Mouse (Mus musculus) neural tube, embryonic 13.5 days (tissue): ENCODE measurements around the gene Dennd4b. TPM values are rescaled to one million over a fixed set of nuclear protein-coding genes. Genes with fewer than 3 reads are reported as not detected.

Source experiments
- ATAC-seq: fragments of 200-750 bp; cut with Nextera tagmentation; 2 replicates; pipeline ENCODE4 v1.8.0; 2017; ENCODE audit warnings: low read depth, mild to moderate bottlenecking, moderate TSS enrichment, moderate library complexity
- H3K27ac ChIP-seq: fragments of 300-500 bp; sonication (generic); replicated peaks from 2 replicates; pipeline ENCODE4 v1.5.1; 2015; ENCODE audit warnings: moderate library complexity, mild to moderate bottlenecking, inconsistent platforms
- H3K27me3 ChIP-seq: fragments of 300-500 bp; sonication (generic); 2 replicates; pipeline ENCODE4 v1.6.1; 2015; ENCODE audit warnings: mild to moderate bottlenecking, inconsistent platforms
- H3K36me3 ChIP-seq: fragments of 300-500 bp; sonication (generic); 2 replicates; pipeline ENCODE4 v1.6.1; 2015; ENCODE audit warnings: mild to moderate bottlenecking, inconsistent platforms
- H3K4me1 ChIP-seq: fragments of 300-500 bp; sonication (generic); replicated peaks from 2 replicates; pipeline ENCODE4 v1.6.1; 2015; ENCODE audit warnings: inconsistent platforms
- H3K4me2 ChIP-seq: fragments of 300-500 bp; sonication (generic); 2 replicates; pipeline ENCODE4 v1.6.1; 2015; ENCODE audit warnings: inconsistent platforms, mild to moderate bottlenecking, moderate library complexity
- H3K4me3 ChIP-seq: fragments of 300-500 bp; sonication (generic); 2 replicates; pipeline ENCODE4 v1.5.1; 2015; ENCODE audit warnings: mild to moderate bottlenecking, inconsistent platforms
- H3K9ac ChIP-seq: fragments of 300-500 bp; sonication (generic); 2 replicates; pipeline ENCODE4 v1.6.1; 2015; ENCODE audit warnings: moderate library complexity, mild to moderate bottlenecking, inconsistent platforms
- H3K9me3 ChIP-seq: fragments of 300-500 bp; sonication (generic); 2 replicates; pipeline ENCODE4 v1.6.1; 2016; ENCODE audit warnings: inconsistent platforms
- WGBS: fragments of 180-500 bp; shearing (Covaris S2); methylation state at CpG from one replicate; pipeline ENCODE4 v1.1.7; 2015; 5-methylcytosine and 5-hydroxymethylcytosine counted together
- polyA plus RNA-seq: library from polyadenylated mRNA; unstranded; fragments of >200 nt; fragmentation: Nextera tagmentation; extraction: Ambion mirVana; gene quantifications from 2 replicates; pipeline ENCODE4 v1.2.1, GENCODE M21; 2015

Dennd4b gene
- polyA plus RNA-seq, 1 experiment from 2014 or later, result 5.9 TPM

DNA sequence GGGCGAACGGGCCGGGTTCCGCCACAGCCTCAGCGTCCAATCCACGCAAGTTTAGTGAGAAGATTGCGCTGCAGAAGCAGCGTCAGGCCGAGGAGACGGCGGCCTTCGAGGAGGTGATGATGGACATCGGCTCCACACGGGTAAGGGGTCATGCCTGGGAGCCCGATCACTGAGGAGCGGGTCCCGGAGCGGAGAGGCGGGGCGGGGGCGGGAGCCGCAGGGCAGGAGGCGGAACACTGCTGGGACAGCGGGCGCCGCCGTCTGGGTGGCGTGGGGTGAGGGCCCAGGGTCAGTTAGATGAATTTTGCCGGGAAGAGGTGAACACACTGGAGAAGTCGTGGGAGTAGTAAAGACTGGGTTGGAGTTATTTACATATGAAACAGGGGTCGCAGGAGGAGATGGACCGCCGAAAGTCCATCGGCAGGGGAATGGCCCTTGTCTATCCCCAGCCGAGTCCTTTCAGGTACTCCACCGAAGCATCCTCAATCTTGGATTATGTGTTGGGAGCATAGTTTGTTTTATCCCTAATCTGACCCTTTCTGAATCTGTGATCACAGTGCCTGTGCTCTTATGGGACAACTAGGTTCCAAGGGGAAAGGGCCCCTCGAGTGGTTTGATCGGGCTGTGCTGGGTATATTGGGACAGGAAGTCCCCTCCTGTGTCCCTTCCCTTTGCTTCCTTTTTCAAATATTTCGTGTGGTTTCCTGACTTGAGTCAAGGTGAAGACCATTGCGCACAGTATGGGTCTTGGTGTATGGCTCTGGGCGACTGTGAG lies 10.4 kb upstream of the Dennd4b start:
- Histone ChIP-seq H3K27me3 (no peaks in the 10 kb centered on the region), H3K36me3 (peaks cover 39% of the 10 kb centered on the region), H3K9ac (peak overlapping the region; percentile 94), H3K4me3 (peak overlapping the region; percentile 91), H3K27ac (peak overlapping the region; percentile 88), H3K4me2 (peak overlapping the region; percentile 91), H3K4me1 (peaks cover 29% of the 10 kb centered on the region), H3K9me3 (no peaks in the 10 kb centered on the region)
- WGBS, result under 1% methylated on average over 41 of the region's 41 CpGs
- ATAC-seq, result peak; percentile 56

DNA sequence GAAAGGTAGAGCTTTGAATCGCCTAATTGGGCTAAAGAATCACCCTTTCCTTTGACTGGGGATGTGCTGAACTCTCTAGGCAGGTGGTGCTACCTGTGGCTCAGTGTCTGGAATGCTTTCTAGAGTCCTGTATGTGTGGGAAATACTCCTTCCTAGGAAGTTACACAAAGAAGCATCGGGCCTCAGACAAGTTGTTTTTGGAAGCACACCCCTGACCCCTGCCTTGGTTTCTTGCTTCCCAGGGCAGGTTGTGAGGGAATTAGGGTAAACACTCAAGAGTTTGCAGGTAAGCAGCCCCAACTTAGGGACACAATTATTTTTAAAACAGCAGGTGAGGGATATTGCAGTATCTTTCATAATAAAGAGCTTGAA lies 9.8 kb upstream of the Dennd4b start:
- Histone ChIP-seq H3K9me3 (no peaks in the 10 kb centered on the region), H3K4me2 (peak overlapping the region; percentile 91), H3K9ac (peak overlapping the region; percentile 94), H3K4me3 (peak overlapping the region; percentile 91), H3K4me1 (peaks cover 28% of the 10 kb centered on the region), H3K36me3 (peaks cover 45% of the 10 kb centered on the region), H3K27ac (peak overlapping the region; percentile 88; the same call in 1 of the 2 replicates), H3K27me3 (no peaks in the 10 kb centered on the region)
- no peak for ATAC-seq
- 26% methylated on average over 2 of the region's 2 CpGs for WGBS

- Histone ChIP-seq H3K4me1 (peaks cover 28% of the 10 kb centered on the region), H3K27me3 (no peaks in the 10 kb centered on the region), H3K4me3 (no peak overlapping the region), H3K36me3 (peaks cover 49% of the 10 kb centered on the region), H3K27ac (no peak overlapping the region), H3K4me2 (peak overlapping the region; percentile 91), H3K9me3 (no peaks in the 10 kb centered on the region), H3K9ac (peak overlapping the region; percentile 94)
- 93% methylated on average over 14 of the region's 14 CpGs for WGBS
- no peak for ATAC-seq
Measured at GRCm38 (mm10) chr3:90255784-90256353, 9.1 kb upstream of the Dennd4b start.

DNA sequence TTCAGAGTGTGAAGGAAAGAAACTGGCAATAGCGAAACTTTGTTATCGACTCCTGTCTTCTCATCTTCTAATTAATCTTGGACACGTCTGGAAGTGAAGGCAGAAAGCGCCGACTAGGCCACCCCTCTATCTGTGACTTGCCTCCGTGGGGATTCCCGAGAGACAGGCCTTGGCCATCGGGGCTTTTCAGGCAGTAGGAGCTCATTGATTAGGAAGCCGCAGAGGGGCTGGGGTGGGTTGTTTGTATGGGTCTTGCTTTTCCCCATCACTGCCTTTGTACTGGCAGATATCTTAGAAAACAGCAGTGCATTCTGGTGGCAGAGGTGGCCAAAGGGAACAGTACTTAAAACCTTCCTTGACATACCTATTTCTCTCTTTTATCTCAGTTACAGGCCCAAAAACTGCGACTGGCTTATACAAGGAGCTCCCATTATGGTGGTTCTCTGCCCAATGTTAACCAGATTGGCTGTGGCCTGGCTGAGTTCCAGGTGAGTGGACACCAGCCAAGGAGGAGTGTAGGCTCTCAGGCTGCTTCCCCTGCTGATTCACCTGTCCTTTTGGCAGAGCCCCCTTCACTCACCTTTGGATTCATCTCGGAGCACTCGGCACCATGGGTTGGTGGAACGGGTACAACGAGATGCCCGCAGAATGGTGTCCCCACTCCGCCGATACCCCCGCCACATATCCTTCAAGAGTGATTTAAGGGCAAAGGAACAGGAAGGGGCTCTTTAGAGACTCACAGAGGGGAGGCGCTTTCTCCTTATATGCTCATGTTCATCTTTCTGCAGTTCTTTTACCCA lies 8.1 kb upstream of the Dennd4b start:
- H3K4me3 ChIP-seq, result no peak overlapping the region
- no peak overlapping the region for H3K9ac ChIP-seq
- no peak for ATAC-seq
- H3K9me3 ChIP-seq, result no peaks in the 10 kb centered on the region
- 91% methylated on average over 19 of the region's 19 CpGs for WGBS
- H3K4me1 ChIP-seq, result peaks cover 28% of the 10 kb centered on the region
- H3K4me2 ChIP-seq, result no peak overlapping the region
- peaks cover 50% of the 10 kb centered on the region for H3K36me3 ChIP-seq
- H3K27ac ChIP-seq, result no peak overlapping the region
- H3K27me3 ChIP-seq, result no peaks in the 10 kb centered on the region

DNA sequence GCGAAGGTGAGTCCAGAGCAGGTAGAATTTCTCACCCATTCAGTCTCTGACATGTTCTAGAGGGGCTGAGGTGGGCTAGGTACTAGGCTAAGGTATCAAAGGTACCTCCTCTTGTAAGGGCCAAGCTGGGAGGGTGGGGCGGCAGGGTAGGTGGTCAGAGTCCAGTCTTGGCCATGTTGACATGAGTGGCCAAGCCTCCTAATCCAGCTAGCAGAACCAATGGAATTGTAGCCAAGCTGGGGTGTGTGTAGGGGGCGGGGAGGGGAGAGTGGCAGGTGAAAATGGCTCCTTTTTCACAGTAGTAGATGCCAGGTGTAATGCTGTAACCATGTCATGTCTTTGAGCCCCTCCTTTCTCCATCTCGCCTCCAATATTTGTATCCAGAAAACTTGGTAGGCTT lies 6.5 kb upstream of the Dennd4b start:
- Histone ChIP-seq H3K4me1 (peaks cover 23% of the 10 kb centered on the region), H3K27me3 (no peaks in the 10 kb centered on the region), H3K9me3 (no peaks in the 10 kb centered on the region), H3K4me3 (no peak overlapping the region), H3K27ac (no peak overlapping the region), H3K9ac (no peak overlapping the region), H3K4me2 (no peak overlapping the region), H3K36me3 (peaks cover 66% of the 10 kb centered on the region)
- no peak for ATAC-seq
- 90% methylated on average over 4 of the region's 4 CpGs for WGBS

GRCm38 (mm10) chr3:90263121-90263771 lies 1.7 kb upstream of the Dennd4b start:
- Histone ChIP-seq H3K9ac (no peak overlapping the region), H3K36me3 (peaks cover 60% of the 10 kb centered on the region), H3K27ac (no peak overlapping the region), H3K9me3 (no peaks in the 10 kb centered on the region), H3K27me3 (no peaks in the 10 kb centered on the region), H3K4me3 (no peak overlapping the region), H3K4me2 (no peak overlapping the region), H3K4me1 (peaks cover 11% of the 10 kb centered on the region)
- 90% methylated on average over 5 of the region's 5 CpGs for WGBS
- ATAC-seq, result no peak

- H3K27ac ChIP-seq, result peak overlapping the region; percentile 96
- ATAC-seq, result no peak
Measured at GRCm38 (mm10) chr3:90264687-90265033, 325 bp upstream of the Dennd4b start.

GRCm38 (mm10) chr3:90265932-90266741 lies 1.2 kb downstream of the Dennd4b start:
- H3K9ac ChIP-seq, result peak overlapping the region; percentile 93
- 29% methylated on average over 16 of the region's 16 CpGs for WGBS
- H3K9me3 ChIP-seq, result no peaks in the 10 kb centered on the region
- peak overlapping the region; percentile 96 for H3K27ac ChIP-seq
- H3K4me2 ChIP-seq, result peak overlapping the region; percentile 73
- peaks cover 50% of the 10 kb centered on the region for H3K36me3 ChIP-seq
- peak; percentile 51 for ATAC-seq
- H3K4me1 ChIP-seq, result peaks cover 11% of the 10 kb centered on the region
- peak overlapping the region; percentile 82 for H3K4me3 ChIP-seq
- no peaks in the 10 kb centered on the region for H3K27me3 ChIP-seq

More at GRCm38 (mm10) chr3:90264687-90265033, 325 bp upstream of the Dennd4b start:
- Histone ChIP-seq H3K27me3 (no peaks in the 10 kb centered on the region), H3K36me3 (peaks cover 55% of the 10 kb centered on the region), H3K4me2 (peak overlapping the region; percentile 73), H3K4me1 (peaks cover 11% of the 10 kb centered on the region), H3K4me3 (peak overlapping the region; percentile 82), H3K9me3 (no peaks in the 10 kb centered on the region), H3K9ac (peak overlapping the region; percentile 93)
- WGBS, result 34% methylated on average over 10 of the region's 10 CpGs

DNA sequence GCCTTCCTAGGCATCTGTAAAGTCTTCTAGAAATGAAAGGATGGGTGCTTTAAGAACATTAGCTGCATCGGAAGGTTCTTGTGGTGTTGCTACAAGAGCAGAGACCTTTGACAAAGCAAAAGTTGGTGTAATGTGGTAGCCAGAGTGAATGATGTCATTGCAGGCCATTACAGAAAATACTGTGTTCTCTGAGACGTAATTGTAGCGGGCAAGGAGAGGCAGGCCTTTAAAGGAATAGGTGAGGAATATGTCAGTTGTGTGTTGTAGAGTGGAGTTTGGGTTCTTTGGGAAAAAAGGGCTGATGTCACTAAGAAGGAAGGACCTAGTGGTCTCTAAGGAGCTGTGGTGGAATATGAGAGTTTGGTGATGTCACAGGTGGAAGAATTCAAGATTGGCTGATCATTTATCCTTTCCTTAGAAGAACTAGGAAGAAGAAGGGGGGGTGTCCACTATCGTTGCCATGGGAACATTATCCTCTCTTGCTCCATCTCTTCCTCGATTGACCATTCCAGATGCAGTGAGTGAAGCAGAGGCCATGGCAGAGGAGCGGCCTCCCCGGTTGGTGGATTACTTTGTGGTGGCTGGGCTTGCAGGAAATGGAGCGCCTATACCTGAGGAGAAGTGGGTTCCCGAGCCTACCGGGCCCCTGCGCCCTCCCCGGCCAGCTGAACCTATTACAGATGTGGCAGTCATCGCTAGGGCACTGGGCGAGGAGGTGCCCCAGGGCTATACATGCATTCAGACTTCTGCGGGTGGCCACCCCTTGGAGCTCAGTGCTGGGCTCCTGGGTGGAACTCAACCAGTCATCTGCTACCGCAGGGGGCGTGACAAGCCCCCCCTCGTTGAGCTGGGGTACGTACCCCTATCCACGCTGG lies 2.2 kb downstream of the Dennd4b start:
- Histone ChIP-seq H3K9ac (0 out of 2 replicates have a peak overlapping the region, but pooled peaks have one; percentile 93), H3K36me3 (peaks cover 49% of the 10 kb centered on the region), H3K27ac (no peak overlapping the region; the same call in 1 of the 2 replicates), H3K4me2 (peak overlapping the region; percentile 73; the same call in 1 of the 2 replicates), H3K4me3 (0 out of 2 replicates have a peak overlapping the region, but pooled peaks have one; percentile 82), H3K4me1 (peaks cover 11% of the 10 kb centered on the region), H3K27me3 (no peaks in the 10 kb centered on the region), H3K9me3 (no peaks in the 10 kb centered on the region)
- WGBS, result 93% methylated on average over 20 of the region's 20 CpGs
- no peak for ATAC-seq

GRCm38 (mm10) chr3:90268190-90268589 lies 3.2 kb downstream of the Dennd4b start:
- no peak for ATAC-seq
- Histone ChIP-seq H3K4me3 (no peak overlapping the region), H3K4me1 (peaks cover 11% of the 10 kb centered on the region), H3K27me3 (no peaks in the 10 kb centered on the region), H3K27ac (no peak overlapping the region), H3K36me3 (peaks cover 49% of the 10 kb centered on the region), H3K4me2 (no peak overlapping the region), H3K9me3 (no peaks in the 10 kb centered on the region), H3K9ac (no peak overlapping the region)
- 95% methylated on average over 11 of the region's 11 CpGs for WGBS
